Mouse (Mus musculus): ENCODE measurements around the gene 2010003K11Rik. TPM values are rescaled to one million over a fixed set of nuclear protein-coding genes. Genes with fewer than 3 reads are reported as not detected.

Gene 2010003K11Rik
- total and polyA plus RNA-seq, 3 experiments = not detected

DNA sequence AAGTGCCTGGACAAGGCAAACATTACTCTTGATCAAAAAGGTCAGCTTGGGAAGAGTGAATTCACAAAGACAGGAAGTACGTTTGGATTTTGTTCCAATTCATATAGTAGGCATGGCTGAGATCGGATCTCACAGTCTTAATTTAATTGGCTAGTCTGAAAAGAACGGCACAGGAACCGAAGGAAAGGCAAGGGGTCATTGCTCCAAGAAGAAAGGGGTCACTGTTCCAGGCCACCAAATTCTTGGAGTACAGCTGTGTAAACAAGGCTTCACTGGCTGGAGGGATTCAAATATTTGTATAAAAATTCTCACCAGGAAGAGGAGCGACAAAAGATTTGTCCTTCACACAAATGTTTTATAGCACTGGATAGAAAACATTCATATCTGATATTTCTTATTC is 13.4 kb downstream of the 2010003K11Rik start:
- no peak overlapping the region for H3K9ac ChIP-seq (ENCODE audit: insufficient read depth, low read depth)

DNA sequence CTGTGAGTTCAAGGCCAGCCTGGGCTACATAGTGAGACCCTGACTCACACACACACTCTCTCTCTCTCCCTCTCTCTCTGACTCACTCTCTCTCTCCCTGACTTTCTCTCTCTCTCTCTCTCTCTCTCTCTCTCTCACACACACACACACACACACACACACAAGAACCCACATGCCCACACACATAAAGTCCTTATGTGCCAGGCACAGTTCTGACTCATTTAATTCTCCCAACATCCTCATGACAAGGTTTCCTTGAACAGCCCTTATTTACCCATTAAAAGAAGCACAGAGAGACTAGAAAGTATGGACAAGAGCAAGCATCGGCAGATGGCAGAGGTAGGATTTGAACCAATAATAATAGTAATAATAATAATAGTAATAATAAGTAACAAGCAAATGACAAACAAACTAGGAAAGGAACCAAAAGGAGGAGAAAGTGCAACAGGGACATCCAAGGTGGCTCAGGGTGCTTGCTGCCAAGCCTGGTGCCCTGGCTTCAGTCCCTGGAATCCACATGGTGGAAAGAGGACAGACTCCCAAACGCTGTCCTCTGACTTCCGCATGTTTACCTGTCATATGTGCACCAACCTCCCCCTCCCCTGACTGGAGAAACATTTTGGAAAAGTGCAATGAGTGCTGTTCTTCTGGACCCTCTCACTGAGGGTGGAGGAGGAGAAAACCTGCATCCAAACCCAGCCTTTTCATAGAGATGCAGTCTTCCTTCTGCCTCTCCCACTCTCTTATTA is 16.1 kb downstream of the 2010003K11Rik start:
- dilution Hi-C loops (cut with MboI; ENCODE audit: extremely low pct_ligation_motif_present, extremely low pct_unique_long_range_greater_than_20kb, low sequenced_read_pairs) = no loop called here
- H3K9me3 ChIP-seq (replicated peaks; ENCODE audit: low read length) = no peaks in the 10 kb centered on the region

More for the DNA sequence above, 13.4 kb downstream of the 2010003K11Rik start:
- peaks cover 2% of the 10 kb centered on the region for H3K27me3 ChIP-seq (replicated peaks)
- H3K79me2 ChIP-seq (replicated peaks; ENCODE audit: control insufficient read depth, extremely low read depth, insufficient read depth, poor library complexity, severe bottlenecking) = no peaks in the 10 kb centered on the region
- no peaks in the 10 kb centered on the region for H3K4me1 ChIP-seq (ENCODE audit: control insufficient read depth in 1 of 2, insufficient read depth in 2 of 2)
- DNase-seq (ENCODE audit: extremely low read depth) = no peak
- H3K4me3 ChIP-seq (replicated peaks in 1 of 3; ENCODE audit: low read depth in 2 of 3, low read length in 2 of 3, poor library complexity in 1 of 3) = no peak overlapping the region
- TF ChIP-seq JUND (conservative IDR thresholded peaks at IDR 0.05; ENCODE audit: low read depth, low read length) (no peak), CHD1 (IDR thresholded peaks at IDR 0.05; ENCODE audit: low read depth, low read length) (no peak), SIN3A (IDR thresholded peaks at IDR 0.05; ENCODE audit: low read length) (no peak), EP300 (IDR thresholded peaks at IDR 0.05; ENCODE audit: low read length) (no peak), USF2 (conservative IDR thresholded peaks at IDR 0.05; ENCODE audit: low read depth, low read length) (no peak), SMC3 (IDR thresholded peaks at IDR 0.05; ENCODE audit: low read depth, low read length) (no peak), ZC3H11A (IDR thresholded peaks at IDR 0.05; ENCODE audit: low read depth, low read length) (no peak), MAFK (IDR thresholded peaks at IDR 0.05; ENCODE audit: insufficient replicate concordance, low read length) (no peak), ZMIZ1 (IDR thresholded peaks at IDR 0.05; ENCODE audit: low read depth, low read length) (no peak), TBP (conservative IDR thresholded peaks at IDR 0.05; ENCODE audit: low read depth, low read length) (no peak), MXI1 (IDR thresholded peaks at IDR 0.05; ENCODE audit: low read depth, low read length) (no peak), UBTF (IDR thresholded peaks at IDR 0.05; ENCODE audit: low read depth, low read length) (no peak), E2F4 (IDR thresholded peaks at IDR 0.05; ENCODE audit: insufficient replicate concordance, low read depth, low read length) (no peak), MEF2A (IDR thresholded peaks at IDR 0.05; ENCODE audit: borderline replicate concordance, low read depth, low read length) (no peak), MAZ (IDR thresholded peaks at IDR 0.05; ENCODE audit: low read depth, low read length) (no peak), ETS1 (conservative IDR thresholded peaks at IDR 0.05; ENCODE audit: low read depth, low read length) (no peak)
- in situ Hi-C loops (cut with MboI; ENCODE audit: low pct_ligation_motif_present, low pct_unique_long_range_greater_than_20kb, low sequenced_read_pairs) = loop anchor here (25.0 kb wide), 2 partner anchors 377 to 502 kb away; partner anchors contain the start of genes Ctsf and Npas4
- H3K4me2 ChIP-seq (ENCODE audit: insufficient read depth, low read depth, poor library complexity, severe bottlenecking) = no peak overlapping the region
- dilution Hi-C loops (cut with MboI; ENCODE audit: extremely low pct_ligation_motif_present, extremely low pct_unique_long_range_greater_than_20kb, low sequenced_read_pairs) = no loop called here
- H3K9me3 ChIP-seq (replicated peaks; ENCODE audit: low read length) = no peaks in the 10 kb centered on the region
- no peak overlapping the region for H3K27ac ChIP-seq (ENCODE audit: insufficient read depth, low read depth)
- H3K36me3 ChIP-seq (replicated peaks in 1 of 2; ENCODE audit: control insufficient read depth in 1 of 2, insufficient read depth in 1 of 2, low read length in 1 of 2) = no peaks in the 10 kb centered on the region

More for the DNA sequence above, 16.1 kb downstream of the 2010003K11Rik start:
- H3K4me2 ChIP-seq (ENCODE audit: insufficient read depth, low read depth, poor library complexity, severe bottlenecking) = no peak overlapping the region
- H3K4me3 ChIP-seq (replicated peaks in 1 of 3; ENCODE audit: low read depth in 2 of 3, low read length in 2 of 3, poor library complexity in 1 of 3) = no peak overlapping the region
- TF ChIP-seq UBTF (IDR thresholded peaks at IDR 0.05; ENCODE audit: low read depth, low read length) (no peak), ZKSCAN1 (IDR thresholded peaks at IDR 0.05; ENCODE audit: borderline replicate concordance, low read depth, low read length) (no peak), MAZ (IDR thresholded peaks at IDR 0.05; ENCODE audit: low read depth, low read length) (no peak), POLR2AphosphoS2 (IDR thresholded peaks at IDR 0.05; ENCODE audit: low read depth, low read length) (no peak), ZC3H11A (IDR thresholded peaks at IDR 0.05; ENCODE audit: low read depth, low read length) (no peak), CHD2 (IDR thresholded peaks at IDR 0.05; ENCODE audit: low read length) (no peak), RAD21 (IDR thresholded peaks at IDR 0.05; ENCODE audit: low read depth, low read length) (no peak), POLR2A (IDR thresholded peaks at IDR 0.05; ENCODE audit: low read depth, low read length) (no peak), IRF4 (IDR thresholded peaks at IDR 0.05; ENCODE audit: low read depth, low read length) (no peak), GABPA (IDR thresholded peaks at IDR 0.05; ENCODE audit: insufficient replicate concordance, low read depth, low read length) (no peak), SIN3A (IDR thresholded peaks at IDR 0.05; ENCODE audit: low read length) (no peak), HCFC1 (IDR thresholded peaks at IDR 0.05; ENCODE audit: low read depth, low read length) (no peak), SMC3 (IDR thresholded peaks at IDR 0.05; ENCODE audit: low read depth, low read length) (no peak)
- in situ Hi-C loops (cut with MboI; ENCODE audit: low pct_ligation_motif_present, low pct_unique_long_range_greater_than_20kb, low sequenced_read_pairs) = loop anchor here (25.0 kb wide), 2 partner anchors 380 to 505 kb away; partner anchors contain the start of genes Ctsf and Npas4
- peaks cover 2% of the 10 kb centered on the region for H3K27me3 ChIP-seq (replicated peaks)
- no peak for DNase-seq (ENCODE audit: extremely low read depth)
- H3K9ac ChIP-seq (ENCODE audit: insufficient read depth, low read depth) = no peak overlapping the region
- no peaks in the 10 kb centered on the region for H3K4me1 ChIP-seq (ENCODE audit: control insufficient read depth in 1 of 2, insufficient read depth in 2 of 2)
- no peaks in the 10 kb centered on the region for H3K36me3 ChIP-seq (replicated peaks in 1 of 2; ENCODE audit: control insufficient read depth in 1 of 2, insufficient read depth in 1 of 2, low read length in 1 of 2)
- no peaks in the 10 kb centered on the region for H3K79me2 ChIP-seq (replicated peaks; ENCODE audit: control insufficient read depth, extremely low read depth, insufficient read depth, poor library complexity, severe bottlenecking)
- H3K27ac ChIP-seq (ENCODE audit: insufficient read depth, low read depth) = no peak overlapping the region
